Comparison of ENCODE assay signal across 14 mouse cellular contexts in genomic region chr9:118876902-118877301, GRCm38 (mm10). TPM values are rescaled to one million over a fixed set of nuclear protein-coding genes. Genes with fewer than 3 reads are reported as not detected.
DNase-seq lines count a peak whose midpoint lies in the region; ATAC-seq and TF ChIP-seq lines count a peak whose summit lies in the region.
"Had no signal": no experiment of that assay in that cellular context is flagged by ENCODE, and none has a peak within 500 bp of the region (broad histone marks: within the 10 kb centered on the region; RNA-seq: fewer than 3 reads in every experiment).

No protein-coding gene starts in this region.

- H3K36me3 ChIP-seq in heart, adult 2 months (ENCODE audit: control insufficient read depth, insufficient read depth, low read length): no peaks in the 10 kb centered on the region
- H3K36me3 ChIP-seq in limb, embryonic 15.5 days: peaks cover 10% of the 10 kb centered on the region
- H3K36me3 ChIP-seq in limb, embryonic 10.5 days: peaks cover 40% of the 10 kb centered on the region
- H3K36me3 ChIP-seq: liver, embryonic 15.5 days; midbrain, embryonic 10.5 days had no signal

- peak overlapping the region; percentile 62 for H3K27ac ChIP-seq in heart, adult 2 months
- H3K27ac ChIP-seq in limb, embryonic 15.5 days: peak overlapping the region; percentile 38; the same call in 1 of the 2 replicates
- no peak overlapping the region for H3K27ac ChIP-seq in limb, embryonic 10.5 days
- peak overlapping the region; percentile 92 for H3K27ac ChIP-seq in brown adipose tissue, adult 24 weeks (replicated peaks; ENCODE audit: low read depth, low read length)
- H3K27ac ChIP-seq: liver, embryonic 15.5 days; midbrain, embryonic 10.5 days had no signal

- 47% methylated on average over 10 of the region's 10 CpGs for WGBS in heart, adult 2 months
- WGBS in limb, embryonic 15.5 days: 77% methylated on average over 10 of the region's 10 CpGs
- WGBS in limb, embryonic 10.5 days: 80% methylated on average over 10 of the region's 10 CpGs

- no peak overlapping the region for H3K9ac ChIP-seq in heart, adult 2 months (ENCODE audit: low read depth, low read length)
- H3K9ac ChIP-seq in limb, embryonic 15.5 days: no peak overlapping the region
- H3K9ac ChIP-seq: liver, embryonic 15.5 days had no signal

- DNase-seq in heart, adult 2 months: no peak
- no peak for DNase-seq in heart, postnatal 4 days
- DNase-seq in limb, embryonic 10.5 days (ENCODE audit: low spot score): no peak
- DNase-seq in right cerebral cortex, postnatal 25 days: no peak
- DNase-seq: cerebellum, adult 8-10 months; embryo, embryonic 11 days; kidney, postnatal 14 days; right cerebral cortex, adult 18-20 months had no signal

- TF ChIP-seq EP300 in heart, adult 2 months (IDR thresholded peaks at IDR 0.05; ENCODE audit: insufficient read depth, low read depth, low read length): no peak

- no peak for TF ChIP-seq CTCF in heart, adult 2 months (IDR thresholded peaks at IDR 0.05)

- no peak for ATAC-seq in limb, embryonic 15.5 days (ENCODE audit: insufficient number of reproducible peaks, low FRiP score, low TSS enrichment, low read depth)
- ATAC-seq in megakaryocyte progenitor cell, adult 5-6 weeks (replicated peaks; ENCODE audit: poor library complexity): peak; percentile 36
- ATAC-seq in activated CD4-positive, CD25-positive, alpha-beta regulatory T cell, adult 4 months: no peak

- H3K4me3 ChIP-seq in heart, adult 2 months: no peak overlapping the region
- H3K4me3 ChIP-seq in limb, embryonic 15.5 days: no peak overlapping the region
- H3K4me3 ChIP-seq in limb, embryonic 10.5 days: no peak overlapping the region
- H3K4me3 ChIP-seq in brown adipose tissue, adult 24 weeks (ENCODE audit: insufficient read depth, low read depth, low read length): no peak overlapping the region
- H3K4me3 ChIP-seq: liver, embryonic 15.5 days; midbrain, embryonic 10.5 days had no signal

- peaks cover 12% of the 10 kb centered on the region for H3K4me1 ChIP-seq in heart, adult 2 months (ENCODE audit: control insufficient read depth, insufficient read depth, low read length)
- H3K4me1 ChIP-seq in limb, embryonic 15.5 days: peaks cover 20% of the 10 kb centered on the region
- peaks cover 22% of the 10 kb centered on the region for H3K4me1 ChIP-seq in limb, embryonic 10.5 days
- peaks cover 8% of the 10 kb centered on the region for H3K4me1 ChIP-seq in brown adipose tissue, adult 24 weeks (ENCODE audit: control insufficient read depth, insufficient read depth, insufficient read length, low read length)
- H3K4me1 ChIP-seq: liver, embryonic 15.5 days; midbrain, embryonic 10.5 days had no signal

- TF ChIP-seq POLR2A in heart, adult 2 months (IDR thresholded peaks at IDR 0.05; ENCODE audit: insufficient read depth, low read depth, low read length): no peak

- H3K27me3 ChIP-seq in heart, adult 2 months (ENCODE audit: control insufficient read depth, insufficient read depth, low read length): no peaks in the 10 kb centered on the region
- no peaks in the 10 kb centered on the region for H3K27me3 ChIP-seq in limb, embryonic 15.5 days
- H3K27me3 ChIP-seq in limb, embryonic 10.5 days (ENCODE audit: low read depth, poor library complexity, severe bottlenecking): no peaks in the 10 kb centered on the region
- H3K27me3 ChIP-seq: liver, embryonic 15.5 days had no signal

- no peaks in the 10 kb centered on the region for H3K79me2 ChIP-seq in heart, adult 2 months (replicated peaks; ENCODE audit: control insufficient read depth, insufficient read depth, low read length)

- H3K4me2 ChIP-seq in limb, embryonic 15.5 days: no peak overlapping the region
- H3K4me2 ChIP-seq: liver, embryonic 15.5 days had no signal

- intact Hi-C loops in heart, adult 2 months (cut with DNase I): no loop called here

- H3K9me3 ChIP-seq in limb, embryonic 15.5 days: no peaks in the 10 kb centered on the region
- H3K9me3 ChIP-seq in limb, embryonic 10.5 days (replicated peaks): no peaks in the 10 kb centered on the region
- H3K9me3 ChIP-seq: liver, embryonic 15.5 days; midbrain, embryonic 10.5 days had no signal

RNA-seq across cellular contexts. Expression of gene Ctdspl, which starts 49.4 kb away (rescaled TPM):
- total RNA-seq in heart, adult 2 months (2021): 1 to 10 TPM; 9.0 to 9.7 TPM
- polyA plus RNA-seq in heart, adult 2 months (2012; rRNA removed): 8.5 and 9.6 TPM in 2 replicates
- 10 to 100 TPM; 18.4 to 20.2 TPM for total RNA-seq in heart, postnatal 4 days (2021)
- 17.0 and 19.2 TPM in 2 replicates for polyA plus RNA-seq in limb, embryonic 15.5 days (2015; fragmentation: Nextera tagmentation; extraction: Ambion mirVana)
- 8.8 and 11.6 TPM in 2 replicates for polyA plus RNA-seq in limb, embryonic 10.5 days (2016; fragmentation: Nextera tagmentation; extraction: Ambion mirVana)
- polyA plus RNA-seq in brown adipose tissue, adult 24 weeks (2012; ENCODE audit: insufficient read depth, insufficient read length, missing spikeins): 18.8 and 24.2 TPM in 2 replicates
- 16.7 and 19.4 TPM in 2 replicates for total RNA-seq in megakaryocyte progenitor cell, adult 5-6 weeks (2015)
- 7.4 and 8.1 TPM in 2 replicates for total RNA-seq in megakaryocyte progenitor cell, adult 5-6 weeks (2017)
- polyA plus RNA-seq in activated CD4-positive, CD25-positive, alpha-beta regulatory T cell, adult 4 months (2017; shearing (Covaris generic)): 1 to 10 TPM; 1.0 to 1.2 TPM
